26 mouse cellular contexts compared by ENCODE assay signal in the genomic region with DNA sequence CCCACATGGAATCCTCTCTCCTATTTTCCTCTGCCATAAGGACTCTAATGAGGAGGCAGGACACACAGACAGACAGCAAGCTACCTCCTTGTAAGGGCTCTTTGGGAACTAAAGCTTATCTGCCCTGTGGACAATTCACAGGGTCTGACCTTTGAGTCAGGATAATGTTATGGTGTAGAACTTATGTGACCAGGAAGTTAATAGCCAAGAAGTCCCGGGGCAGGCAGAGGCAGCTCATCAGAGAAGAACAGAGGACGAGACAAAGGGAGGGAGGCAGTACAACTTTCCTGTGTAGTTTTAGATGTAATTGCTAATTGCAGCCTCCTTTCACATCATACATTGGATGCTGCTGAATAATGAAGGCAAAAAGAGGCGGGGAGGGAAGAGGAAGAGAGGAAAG. TPM values are rescaled to one million over a fixed set of nuclear protein-coding genes. Genes with fewer than 3 reads are reported as not detected.
DNase-seq lines count a peak whose midpoint lies in the region; ATAC-seq and TF ChIP-seq lines count a peak whose summit lies in the region.
"Had no signal": no experiment of that assay in that cellular context is flagged by ENCODE, and none has a peak within 500 bp of the region (broad histone marks: within the 10 kb centered on the region; RNA-seq: fewer than 3 reads in every experiment).

No protein-coding gene starts in this region.

- H3K4me1 ChIP-seq in liver, embryonic 11.5 days (replicated peaks; ENCODE audit: control insufficient read depth, insufficient read depth, low read length), result no peaks in the 10 kb centered on the region
- no peaks in the 10 kb centered on the region for H3K4me1 ChIP-seq in liver, embryonic 12.5 days
- peaks cover 49% of the 10 kb centered on the region for H3K4me1 ChIP-seq in thymus, adult 2 months (replicated peaks; ENCODE audit: control insufficient read depth, insufficient read depth, low read length)
- H3K4me1 ChIP-seq: embryonic facial prominence, embryonic 12.5 days; forebrain, embryonic 13.5 days; forebrain, embryonic 15.5 days had no signal

- no peak overlapping the region for H3K4me3 ChIP-seq in liver, embryonic 11.5 days (ENCODE audit: low read depth, low read length)
- no peak overlapping the region for H3K4me3 ChIP-seq in liver, embryonic 12.5 days
- H3K4me3 ChIP-seq in thymus, adult 2 months (ENCODE audit: control insufficient read depth, insufficient read depth, low read length), result no peak overlapping the region
- H3K4me3 ChIP-seq: embryonic facial prominence, embryonic 10.5 days; embryonic facial prominence, embryonic 12.5 days; forebrain, embryonic 13.5 days; forebrain, embryonic 15.5 days had no signal

- no peak for TF ChIP-seq CTCF in thymus, adult 2 months (IDR thresholded peaks at IDR 0.05; ENCODE audit: borderline replicate concordance, control insufficient read depth, extremely low read depth, insufficient read depth, low read length, poor library complexity)

- 51% methylated on average over 3 of the region's 3 CpGs for WGBS in liver, embryonic 11.5 days
- 45% methylated on average over 3 of the region's 3 CpGs for WGBS in liver, embryonic 12.5 days (ENCODE audit: insufficient replicate concordance)
- 40% methylated on average over 3 of the region's 3 CpGs for WGBS in thymus, adult 2 months

- H3K27me3 ChIP-seq in liver, embryonic 11.5 days (replicated peaks; ENCODE audit: control insufficient read depth, insufficient read depth, low read length), result no peaks in the 10 kb centered on the region
- peaks cover 4% of the 10 kb centered on the region; the same call in 1 of the 2 replicates for H3K27me3 ChIP-seq in liver, embryonic 12.5 days (replicated peaks)
- H3K27me3 ChIP-seq in thymus, adult 2 months (ENCODE audit: control insufficient read depth, insufficient read depth, low read length), result no peaks in the 10 kb centered on the region
- H3K27me3 ChIP-seq: CH12.LX; embryonic facial prominence, embryonic 12.5 days; forebrain, embryonic 13.5 days; forebrain, embryonic 15.5 days had no signal

- H3K36me3 ChIP-seq in liver, embryonic 11.5 days (ENCODE audit: control insufficient read depth, insufficient read depth, low read length), result no peaks in the 10 kb centered on the region
- H3K36me3 ChIP-seq in liver, embryonic 12.5 days, result no peaks in the 10 kb centered on the region
- H3K36me3 ChIP-seq in thymus, adult 2 months (ENCODE audit: control insufficient read depth, insufficient read depth, low read length), result peaks cover 4% of the 10 kb centered on the region
- H3K36me3 ChIP-seq: embryonic facial prominence, embryonic 10.5 days; embryonic facial prominence, embryonic 12.5 days; forebrain, embryonic 15.5 days; G1E had no signal

- peak; percentile 8 for DNase-seq in liver, embryonic 11.5 days (ENCODE audit: low spot score)
- no peak for DNase-seq in thymus, adult 2 months
- no peak for DNase-seq in thymus, postnatal 0 days (ENCODE audit: low spot score)
- peak; percentile 52 for DNase-seq in induced T-regulatory cell, adult 2 months (ENCODE audit: low read depth)
- no peak for DNase-seq in gastrocnemius, postnatal 4 days (ENCODE audit: low spot score in 2 of 2)
- no peak for DNase-seq in Muller cell, postnatal 12 days (ENCODE audit: inconsistent ontology term)
- DNase-seq: adrenal gland, adult 2 months; adrenal gland, postnatal 14 days; adrenal gland, postnatal 36 days; cerebellum, adult 11-12 months; cerebellum, adult 2 months; cerebellum, adult 9-10 months; cerebellum, postnatal 10 days; cerebellum, postnatal 25 days; forebrain, postnatal 0 days had no signal

- TF ChIP-seq POLR2A in thymus, adult 2 months (IDR thresholded peaks at IDR 0.05; ENCODE audit: control insufficient read depth, extremely low read depth, insufficient read depth, low read length, poor library complexity), result no peak

- H3K27ac ChIP-seq in liver, embryonic 11.5 days (ENCODE audit: low read depth, low read length), result no peak overlapping the region
- no peak overlapping the region for H3K27ac ChIP-seq in liver, embryonic 12.5 days
- H3K27ac ChIP-seq in thymus, adult 2 months (ENCODE audit: control insufficient read depth, insufficient read depth, low read length), result peak overlapping the region; percentile 95
- H3K27ac ChIP-seq: embryonic facial prominence, embryonic 10.5 days; embryonic facial prominence, embryonic 12.5 days; forebrain, embryonic 13.5 days; forebrain, embryonic 15.5 days had no signal

- H3K4me2 ChIP-seq in liver, embryonic 11.5 days, result no peak overlapping the region
- no peak overlapping the region for H3K4me2 ChIP-seq in liver, embryonic 12.5 days
- H3K4me2 ChIP-seq: embryonic facial prominence, embryonic 12.5 days; forebrain, embryonic 13.5 days; forebrain, embryonic 15.5 days had no signal

- no peak for ATAC-seq in liver, embryonic 11.5 days (replicated peaks; ENCODE audit: low FRiP score)
- ATAC-seq in liver, embryonic 12.5 days, result no peak
- ATAC-seq: CD4-positive, CD25-positive, alpha-beta regulatory T cell, adult 4 months; forebrain, embryonic 13.5 days; forebrain, embryonic 15.5 days; forebrain, postnatal 0 days had no signal

- H3K9me3 ChIP-seq in liver, embryonic 11.5 days (ENCODE audit: control insufficient read depth, low read length), result no peaks in the 10 kb centered on the region
- no peaks in the 10 kb centered on the region for H3K9me3 ChIP-seq in liver, embryonic 12.5 days (replicated peaks)
- H3K9me3 ChIP-seq: embryonic facial prominence, embryonic 10.5 days; embryonic facial prominence, embryonic 12.5 days; forebrain, embryonic 13.5 days; forebrain, embryonic 15.5 days; G1E had no signal

- no peak overlapping the region for H3K9ac ChIP-seq in liver, embryonic 11.5 days (ENCODE audit: low read depth, low read length)
- no peak overlapping the region for H3K9ac ChIP-seq in liver, embryonic 12.5 days
- H3K9ac ChIP-seq: embryonic facial prominence, embryonic 12.5 days; forebrain, embryonic 13.5 days; forebrain, embryonic 15.5 days; forebrain, postnatal 0 days had no signal

RNA-seq across cellular contexts. Expression of a gene that starts 1.3 kb away (rescaled TPM):
- polyA plus RNA-seq in liver, embryonic 11.5 days (2014; fragmentation: Nextera tagmentation; extraction: Ambion mirVana), result 0.05 and 0.14 TPM in 2 replicates
- polyA plus RNA-seq in liver, embryonic 12.5 days (2016; fragmentation: Nextera tagmentation; extraction: Ambion mirVana), result not detected in 2 replicates
- 117 and 125 TPM in 2 replicates for polyA plus RNA-seq in thymus, adult 2 months (2012; rRNA removed)
- 99.7 and 113 TPM in 2 replicates for polyA plus RNA-seq in thymus, postnatal 0 days (2015; fragmentation: Nextera tagmentation; extraction: Ambion mirVana)
- total RNA-seq in gastrocnemius, postnatal 4 days (2021), result under 1 TPM; 0.22 to 0.23 TPM
- polyA plus RNA-seq: forebrain, embryonic 13.5 days; forebrain, embryonic 15.5 days had no signal

RNA-seq across cellular contexts. Expression of a gene that starts 5.7 kb away (rescaled TPM):
- polyA plus RNA-seq in liver, embryonic 11.5 days (2014; fragmentation: Nextera tagmentation; extraction: Ambion mirVana), result not detected in 2 replicates
- polyA plus RNA-seq in liver, embryonic 12.5 days (2016; fragmentation: Nextera tagmentation; extraction: Ambion mirVana), result not detected in 2 replicates
- 2.1 and 2.6 TPM in 2 replicates for polyA plus RNA-seq in thymus, adult 2 months (2012; rRNA removed)
- 0.73 and 1.1 TPM in 2 replicates for polyA plus RNA-seq in thymus, postnatal 0 days (2015; fragmentation: Nextera tagmentation; extraction: Ambion mirVana)
- not detected for total RNA-seq in gastrocnemius, postnatal 4 days (2021)
- total RNA-seq: adrenal gland, adult 2 months; adrenal gland, postnatal 14 days; adrenal gland, postnatal 36 days; forebrain, postnatal 0 days had no signal
- polyA plus RNA-seq: adrenal gland, adult 2 months; cerebellum, adult 2 months; cortical plate, adult 2 months; embryonic facial prominence, embryonic 10.5 days; embryonic facial prominence, embryonic 12.5 days; embryonic facial prominence, embryonic 14.5 days; forebrain, embryonic 11.5 days; forebrain, embryonic 13.5 days; forebrain, embryonic 15.5 days; forebrain, postnatal 0 days; G1E had no signal

RNA-seq across cellular contexts. Expression of a gene that starts 46.1 kb away (rescaled TPM):
- 89.0 and 94.6 TPM in 2 replicates for polyA plus RNA-seq in liver, embryonic 11.5 days (2014; fragmentation: Nextera tagmentation; extraction: Ambion mirVana)
- polyA plus RNA-seq in liver, embryonic 12.5 days (2016; fragmentation: Nextera tagmentation; extraction: Ambion mirVana), result 66.0 and 71.2 TPM in 2 replicates
- polyA plus RNA-seq in thymus, adult 2 months (2012; rRNA removed), result 26.2 and 28.2 TPM in 2 replicates
- 66.4 and 69.4 TPM in 2 replicates for polyA plus RNA-seq in thymus, postnatal 0 days (2015; fragmentation: Nextera tagmentation; extraction: Ambion mirVana)
- 10 to 100 TPM; 22.8 to 25.0 TPM for total RNA-seq in gastrocnemius, postnatal 4 days (2021)

Comparison
In these comparisons a context has a peak if more than half of its experiments do, and no peak if none do; other contexts are left out.
1. DNase-seq: peak in liver, embryonic 11.5 days (single experiment) and induced T-regulatory cell, adult 2 months (single experiment); none in thymus, adult 2 months (single experiment), thymus, postnatal 0 days (single experiment), gastrocnemius, postnatal 4 days (0 of 2) and Muller cell, postnatal 12 days (single experiment).
2. RNA of a gene that starts 1.3 kb away (polyA plus RNA-seq): 117 to 125 TPM in thymus, adult 2 months and 99.7 to 113 TPM in thymus, postnatal 0 days; 0.05 to 0.14 TPM in liver, embryonic 11.5 days and not detected in liver, embryonic 12.5 days; every median in the first group is over 10 times any median in the second.